Mouse (Mus musculus) forebrain, embryonic 12.5 days (tissue): Measurements from ENCODE around the gene Akt2. TPM values are rescaled to one million over a fixed set of nuclear protein-coding genes. Genes with fewer than 3 reads are reported as not detected.
"Not testable (repeated sequence)": the region's sequence is repeated elsewhere in the genome, so short reads cannot be mapped to it uniquely, and the experiment has no call there.

Experiments used
- ATAC-seq: fragments of 200-750 bp; cut with Nextera tagmentation; 2 replicates; pipeline ENCODE4 v1.8.0; 2017; ENCODE audit warnings: moderate TSS enrichment; ENCODE audit not compliant: low FRiP score
- H3K27ac ChIP-seq: fragments of 300-500 bp; sonication (generic); 2 replicates; pipeline ENCODE4 v1.5.1; 2016; ENCODE audit warnings: mild to moderate bottlenecking
- H3K27me3 ChIP-seq: fragments of 300-500 bp; sonication (generic); 2 replicates; pipeline ENCODE4 v1.6.1; 2016; ENCODE audit warnings: mild to moderate bottlenecking
- H3K36me3 ChIP-seq: fragments of 300-500 bp; sonication (generic); replicated peaks from 2 replicates; pipeline ENCODE4 v1.6.1; 2016; ENCODE audit warnings: mild to moderate bottlenecking
- H3K4me1 ChIP-seq: fragments of 300-500 bp; sonication (generic); 2 replicates; pipeline ENCODE4 v1.6.1; 2016
- H3K4me2 ChIP-seq: fragments of 300-500 bp; sonication (generic); 2 replicates; pipeline ENCODE4 v1.6.1; 2016; ENCODE audit warnings: mild to moderate bottlenecking, moderate library complexity
- H3K4me3 ChIP-seq: fragments of 300-500 bp; sonication (generic); replicated peaks from 2 replicates; pipeline ENCODE4 v1.5.1; 2016; ENCODE audit warnings: mild to moderate bottlenecking
- H3K9ac ChIP-seq: fragments of 300-500 bp; sonication (generic); 2 replicates; pipeline ENCODE4 v1.6.1; 2016; ENCODE audit warnings: mild to moderate bottlenecking
- H3K9me3 ChIP-seq: fragments of 300-500 bp; sonication (generic); 2 replicates; pipeline ENCODE4 v1.6.1; 2016
- WGBS: fragments of 180-500 bp; shearing (Covaris S2); methylation state at CpG from one replicate; pipeline ENCODE4 v1.1.7; 2016; 5-methylcytosine and 5-hydroxymethylcytosine counted together
- polyA plus RNA-seq: library from polyadenylated mRNA; unstranded; fragments of >200 nt; fragmentation: Nextera tagmentation; extraction: Ambion mirVana; gene quantifications from 2 replicates; pipeline ENCODE4 v1.2.1, GENCODE M21; 2016

The Akt2 gene
- polyA plus RNA-seq, 1 experiment from 2014 or later: 84.6 TPM

DNA sequence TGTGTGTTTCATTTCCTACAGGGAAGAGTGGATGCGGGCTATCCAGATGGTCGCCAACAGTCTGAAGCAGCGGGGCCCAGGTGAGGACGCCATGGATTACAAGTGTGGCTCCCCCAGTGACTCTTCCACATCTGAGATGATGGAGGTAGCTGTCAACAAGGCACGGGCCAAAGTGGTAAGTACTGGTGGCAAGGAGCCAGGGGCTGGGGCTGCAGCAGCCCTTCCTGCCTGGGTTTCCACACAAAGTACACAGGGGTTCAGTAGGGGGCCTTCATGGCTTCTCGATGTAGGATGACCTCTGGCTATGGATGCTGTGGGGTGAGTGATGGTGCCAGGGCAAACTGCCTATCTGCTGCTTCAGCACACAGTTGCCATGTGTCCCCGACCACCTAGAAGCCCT is 37.5 kb downstream of the Akt2 start:
- H3K9me3 ChIP-seq, H3K9ac ChIP-seq, H3K27me3 ChIP-seq, H3K4me2 ChIP-seq, H3K4me1 ChIP-seq, H3K4me3 ChIP-seq, H3K27ac ChIP-seq, ATAC-seq: not testable (repeated sequence)
- H3K36me3 ChIP-seq: peaks cover 81% of the 10 kb centered on the region
- 94% methylated on average over 7 of the region's 7 CpGs for WGBS

DNA sequence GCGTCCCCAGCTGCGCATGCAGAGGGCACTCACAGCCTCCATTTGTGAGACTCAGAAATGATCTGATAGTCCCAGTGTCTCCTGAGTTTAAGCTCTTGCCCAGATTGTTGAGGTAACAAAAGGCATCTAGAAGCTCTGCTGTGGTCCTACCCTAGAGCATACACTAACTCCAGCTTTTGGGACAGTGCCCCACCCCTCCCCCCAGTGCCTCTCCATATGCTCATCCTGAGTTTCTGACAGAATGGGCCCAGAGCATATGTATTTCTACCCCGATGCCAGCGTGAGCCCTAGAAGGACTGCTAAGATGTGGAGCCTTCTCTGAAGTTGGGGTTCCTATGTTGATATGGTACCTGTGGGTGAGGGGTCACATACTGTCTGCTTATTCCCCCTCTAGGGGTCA is 40.1 kb downstream of the Akt2 start:
- H3K9me3 ChIP-seq: no peaks in the 10 kb centered on the region
- peaks cover 83% of the 10 kb centered on the region for H3K36me3 ChIP-seq
- no peaks in the 10 kb centered on the region for H3K4me1 ChIP-seq
- no peak overlapping the region for H3K4me3 ChIP-seq
- H3K27me3 ChIP-seq: no peaks in the 10 kb centered on the region
- no peak overlapping the region for H3K27ac ChIP-seq
- ATAC-seq: no peak
- no peak overlapping the region for H3K9ac ChIP-seq
- 97% methylated on average over 4 of the region's 4 CpGs for WGBS
- H3K4me2 ChIP-seq: no peak overlapping the region

DNA sequence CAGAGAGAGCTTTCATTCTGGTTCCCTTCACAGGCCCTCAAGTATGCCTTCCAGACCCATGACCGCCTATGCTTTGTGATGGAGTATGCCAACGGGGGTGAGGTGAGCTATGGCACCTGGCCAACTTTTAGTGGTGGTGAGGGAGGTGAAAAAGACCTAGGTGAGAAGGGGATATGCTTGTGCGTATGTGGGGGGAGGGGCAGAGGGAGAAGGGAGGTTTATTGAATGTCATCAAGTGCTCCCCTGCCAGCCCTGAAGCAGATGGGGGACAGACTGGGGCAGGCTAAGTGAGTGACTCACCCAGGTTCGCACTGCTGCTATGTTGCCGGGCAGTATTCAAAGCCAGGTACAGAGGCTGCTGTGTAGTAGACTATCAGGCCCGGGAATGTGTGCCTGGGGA is 41.8 kb downstream of the Akt2 start:
- 88% methylated on average over 6 of the region's 6 CpGs for WGBS

DNA sequence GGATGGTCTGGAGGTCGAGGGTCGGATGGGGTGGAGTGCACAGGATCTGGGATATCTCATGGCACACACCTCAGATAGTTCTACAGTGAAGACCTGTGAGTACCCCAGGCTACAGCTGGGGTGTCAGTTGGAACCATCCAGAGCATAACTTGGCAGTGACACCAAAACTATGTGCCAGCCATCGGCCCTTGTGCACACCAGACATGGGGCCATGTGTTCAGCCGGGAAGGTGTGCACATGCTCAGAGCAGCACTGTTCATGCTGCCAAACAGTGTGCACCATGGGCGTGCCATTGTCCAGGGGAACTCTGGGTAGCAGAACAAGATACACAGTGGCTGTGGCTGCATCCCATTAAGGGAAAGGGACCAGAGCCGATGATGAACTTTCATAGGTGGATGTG is 43.3 kb downstream of the Akt2 start:
- Histone ChIP-seq H3K4me1 (no peaks in the 10 kb centered on the region), H3K27ac (no peak overlapping the region), H3K9ac (no peak overlapping the region), H3K36me3 (peaks cover 69% of the 10 kb centered on the region), H3K27me3 (no peaks in the 10 kb centered on the region), H3K9me3 (no peaks in the 10 kb centered on the region), H3K4me2 (no peak overlapping the region), H3K4me3 (no peak overlapping the region)
- ATAC-seq: no peak
- WGBS: 95% methylated on average over 6 of the region's 6 CpGs

More for the DNA sequence above, 41.8 kb downstream of the Akt2 start:
- no peak for ATAC-seq
- H3K9ac ChIP-seq: no peak overlapping the region
- no peak overlapping the region for H3K4me3 ChIP-seq
- no peak overlapping the region for H3K4me2 ChIP-seq
- no peaks in the 10 kb centered on the region for H3K4me1 ChIP-seq
- H3K27me3 ChIP-seq: no peaks in the 10 kb centered on the region
- H3K27ac ChIP-seq: no peak overlapping the region
- H3K9me3 ChIP-seq: no peaks in the 10 kb centered on the region
- peaks cover 82% of the 10 kb centered on the region for H3K36me3 ChIP-seq

DNA sequence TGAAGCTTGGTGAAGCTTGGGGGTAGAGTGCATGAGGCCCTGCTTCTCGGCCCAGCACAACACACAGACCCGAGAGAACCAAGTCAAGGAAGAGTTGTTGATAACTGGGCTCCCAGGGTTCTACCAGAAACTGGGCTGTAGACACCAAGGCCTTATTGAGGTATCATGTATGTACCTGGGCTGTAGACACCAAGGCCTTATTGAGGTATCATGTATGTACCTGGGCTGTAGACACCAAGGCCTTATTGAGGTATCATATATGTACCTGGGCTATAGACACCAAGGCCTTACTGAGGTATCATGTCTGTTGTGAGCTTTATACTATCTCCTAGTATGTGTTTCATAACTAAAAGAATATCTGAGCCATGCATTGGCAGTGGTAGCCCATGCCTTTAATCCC is 43.7 kb downstream of the Akt2 start:
- H3K4me3 ChIP-seq, H3K4me2 ChIP-seq, H3K9ac ChIP-seq, H3K4me1 ChIP-seq, H3K27me3 ChIP-seq, H3K27ac ChIP-seq, ATAC-seq, H3K9me3 ChIP-seq: not testable (repeated sequence)
- 96% methylated on average over 2 of the region's 2 CpGs for WGBS
- H3K36me3 ChIP-seq: peaks cover 69% of the 10 kb centered on the region

DNA sequence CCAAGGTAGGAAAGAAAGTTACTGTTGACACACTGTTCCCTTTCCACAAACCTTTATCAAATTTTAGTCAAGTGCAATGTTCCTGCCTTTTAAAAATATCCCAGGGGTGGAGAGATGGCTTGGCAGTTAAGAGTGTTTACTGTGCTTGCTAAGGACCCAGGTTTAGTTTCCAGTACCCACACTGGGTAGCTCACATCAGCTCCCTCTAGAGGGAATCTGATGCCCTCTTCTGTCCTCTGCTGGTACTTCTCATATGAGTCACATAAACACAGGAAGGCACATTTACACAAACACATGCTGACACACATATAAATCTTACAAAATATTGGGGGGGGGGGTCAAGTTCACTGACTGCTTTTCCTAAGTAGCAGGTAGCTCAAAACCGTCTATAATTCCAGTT is 53.1 kb downstream of the Akt2 start:
- peaks cover 7% of the 10 kb centered on the region for H3K36me3 ChIP-seq
- no peak overlapping the region for H3K27ac ChIP-seq
- no peak overlapping the region for H3K4me2 ChIP-seq
- H3K4me3 ChIP-seq: no peak overlapping the region
- WGBS: 50% methylated on average over 1 of the region's 1 CpGs
- H3K9ac ChIP-seq: no peak overlapping the region
- no peaks in the 10 kb centered on the region for H3K9me3 ChIP-seq
- H3K4me1 ChIP-seq: no peaks in the 10 kb centered on the region
- ATAC-seq: no peak
- no peaks in the 10 kb centered on the region for H3K27me3 ChIP-seq

DNA sequence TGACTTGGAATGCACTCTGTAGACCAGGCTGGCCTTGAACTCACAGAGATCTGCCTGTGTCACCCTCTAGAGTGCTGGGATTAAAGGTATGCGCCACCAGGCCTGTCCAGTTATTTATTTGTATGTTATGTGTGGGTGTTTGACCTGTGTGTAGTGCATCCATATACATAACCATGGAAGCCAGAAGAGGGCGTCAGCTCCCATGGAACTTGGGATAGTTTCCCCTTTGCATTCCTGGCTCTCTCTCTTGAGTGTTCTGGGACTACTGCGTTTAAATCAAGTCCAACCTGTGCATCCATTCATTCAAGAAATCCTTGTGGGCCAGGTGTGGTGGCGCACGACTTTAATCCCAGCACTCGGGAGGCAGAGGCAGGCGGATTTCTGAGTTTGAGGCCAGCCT is 55.2 kb downstream of the Akt2 start:
- Histone ChIP-seq H3K36me3 (no peaks in the 10 kb centered on the region), H3K9me3 (no peaks in the 10 kb centered on the region), H3K9ac (no peak overlapping the region), H3K4me2 (no peak overlapping the region), H3K27me3 (no peaks in the 10 kb centered on the region), H3K4me1 (no peaks in the 10 kb centered on the region; the same call in 1 of the 2 replicates), H3K4me3 (no peak overlapping the region), H3K27ac (no peak overlapping the region)
- ATAC-seq: no peak
- WGBS: 85% methylated on average over 7 of the region's 7 CpGs

DNA sequence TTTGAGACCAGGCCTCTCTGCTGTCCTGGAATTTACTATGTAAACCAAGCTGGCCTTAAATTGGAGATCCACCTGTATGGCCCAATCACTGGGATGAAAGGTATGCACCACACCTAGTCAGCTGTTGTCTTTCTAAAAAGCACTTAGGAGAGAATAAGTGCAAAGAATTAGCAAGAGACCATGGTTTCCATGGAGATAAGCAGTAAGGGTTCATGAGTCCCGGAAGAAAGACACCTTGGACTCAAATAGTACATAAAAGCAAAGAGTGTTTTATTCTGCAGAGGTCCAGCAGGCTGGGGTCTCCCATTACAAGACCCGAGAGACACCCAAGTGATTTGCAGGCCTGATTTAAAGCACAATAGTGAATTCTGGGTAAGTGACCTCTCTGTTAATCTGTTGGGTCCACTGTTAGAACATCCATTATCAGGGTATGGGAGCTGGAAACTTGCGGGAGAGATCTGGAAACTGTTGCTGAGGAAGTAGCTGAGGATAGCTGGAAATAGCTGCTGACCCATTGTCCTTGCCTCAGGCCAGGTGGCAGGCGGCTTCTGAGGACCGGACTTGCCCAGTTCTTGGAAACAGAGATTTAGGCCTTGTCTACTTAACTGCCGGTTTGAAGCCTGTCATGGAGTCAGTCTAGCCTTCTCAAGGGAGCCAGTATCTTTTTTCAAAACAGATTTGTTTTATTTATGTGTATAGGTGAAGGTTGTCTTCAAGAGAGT is 56.1 kb downstream of the Akt2 start:
- H3K4me3 ChIP-seq: no peak overlapping the region
- WGBS: 85% methylated on average over 6 of the region's 6 CpGs

DNA sequence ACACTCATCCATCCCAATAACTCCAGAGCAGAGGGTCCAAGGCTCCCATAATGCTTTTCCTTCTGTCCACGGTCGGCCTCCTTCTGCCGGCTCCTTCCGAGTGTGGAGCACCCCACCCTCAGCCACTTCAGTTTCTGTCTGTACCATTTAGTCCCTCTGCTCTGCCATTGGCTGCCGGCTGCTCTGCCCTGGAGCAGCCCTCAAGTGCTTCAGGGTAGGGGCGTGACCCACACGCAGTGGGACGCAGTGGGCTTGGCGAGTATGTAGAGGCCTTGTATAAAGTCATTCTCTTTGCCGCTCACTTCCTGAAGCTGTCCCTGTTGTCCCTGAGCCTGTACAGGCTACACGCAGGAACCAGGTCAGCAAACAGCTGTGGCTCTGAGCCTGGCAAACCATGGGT is 58.4 kb downstream of the Akt2 start:
- H3K4me3 ChIP-seq: no peak overlapping the region
- no peak for ATAC-seq
- H3K27me3 ChIP-seq: peaks cover 25% of the 10 kb centered on the region
- H3K4me1 ChIP-seq: peaks cover 10% of the 10 kb centered on the region
- WGBS: 96% methylated on average over 11 of the region's 11 CpGs
- H3K9me3 ChIP-seq: no peaks in the 10 kb centered on the region
- H3K4me2 ChIP-seq: no peak overlapping the region
- H3K27ac ChIP-seq: no peak overlapping the region
- H3K9ac ChIP-seq: no peak overlapping the region
- no peaks in the 10 kb centered on the region for H3K36me3 ChIP-seq

More for the DNA sequence above, 56.1 kb downstream of the Akt2 start:
- Histone ChIP-seq H3K9me3 (no peaks in the 10 kb centered on the region), H3K9ac (no peak overlapping the region), H3K36me3 (no peaks in the 10 kb centered on the region), H3K4me2 (no peak overlapping the region), H3K27ac (no peak overlapping the region), H3K4me1 (no peaks in the 10 kb centered on the region; the same call in 1 of the 2 replicates), H3K27me3 (peaks cover 4% of the 10 kb centered on the region)
- ATAC-seq: no peak

DNA sequence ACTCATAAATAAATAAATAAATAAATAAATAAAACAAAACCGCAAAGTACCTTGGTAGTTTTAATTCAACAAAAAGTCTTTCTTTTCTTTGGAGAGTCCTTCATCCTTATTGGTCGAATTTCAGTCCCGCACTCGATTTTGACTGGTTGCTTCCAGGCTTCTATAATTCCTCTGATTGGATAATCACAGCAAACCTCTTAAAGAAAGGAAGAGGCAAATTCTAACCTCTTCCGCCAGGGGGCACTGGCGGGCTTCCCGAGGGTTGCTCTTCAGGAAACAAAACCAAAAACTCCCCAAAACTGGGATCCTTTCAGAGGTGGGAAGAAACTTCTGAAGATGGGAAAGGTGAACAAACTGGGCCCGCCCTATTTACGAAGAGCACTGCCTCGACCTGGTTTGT is 59.6 kb downstream of the Akt2 start:
- no peak overlapping the region for H3K27ac ChIP-seq
- no peak overlapping the region for H3K9ac ChIP-seq
- 9% methylated on average over 10 of the region's 10 CpGs for WGBS
- ATAC-seq: no peak
- no peaks in the 10 kb centered on the region for H3K9me3 ChIP-seq
- peaks cover 14% of the 10 kb centered on the region for H3K4me1 ChIP-seq
- peaks cover 5% of the 10 kb centered on the region for H3K36me3 ChIP-seq
- H3K4me3 ChIP-seq: peak overlapping the region; percentile 11; the same call in 1 of the 2 replicates
- H3K4me2 ChIP-seq: peak overlapping the region; percentile 19; the same call in 1 of the 2 replicates
- peaks cover 31% of the 10 kb centered on the region for H3K27me3 ChIP-seq

DNA sequence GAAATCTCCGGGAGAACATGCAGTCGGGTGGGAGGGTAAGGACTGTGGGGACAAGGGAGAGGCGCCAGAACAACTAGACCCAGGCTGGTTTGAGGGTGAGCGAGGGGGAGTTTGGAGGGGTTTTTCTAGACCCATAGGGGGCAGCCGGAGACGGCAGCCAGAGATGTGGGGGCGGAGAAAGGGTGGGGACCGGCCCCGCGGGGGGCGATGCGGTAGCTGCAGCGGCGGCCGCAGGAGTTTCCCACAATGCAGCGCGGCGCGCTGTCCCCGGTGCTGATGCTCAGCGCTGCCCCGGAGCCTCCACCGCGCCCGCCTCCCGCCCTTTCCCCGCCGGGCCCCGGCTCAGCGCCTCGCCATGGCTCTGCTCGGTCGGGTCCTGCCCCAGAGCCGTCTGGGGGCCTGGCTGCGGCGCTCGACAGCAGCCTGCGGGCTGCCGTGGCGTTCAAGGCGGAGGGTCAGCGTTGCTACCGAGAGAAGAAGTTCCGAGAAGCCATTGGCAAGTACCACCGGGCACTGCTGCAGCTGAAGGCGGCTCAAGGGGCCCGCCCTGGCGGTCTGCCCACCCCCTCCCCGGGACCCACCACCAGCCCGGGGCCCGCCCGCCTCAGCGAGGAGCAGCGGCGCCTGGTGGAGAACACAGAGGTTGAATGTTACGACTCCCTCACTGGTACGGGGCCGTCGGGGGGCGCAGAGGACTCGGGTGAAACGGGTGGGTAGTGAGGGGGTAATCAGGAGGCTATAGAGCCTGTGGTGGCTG is 62.5 kb downstream of the Akt2 start, which contains the start of gene Ttc9b:
Ttc9b (plus strand) TSS at position 235 of the 757 bp plus-strand sequence.
- H3K4me1 ChIP-seq: peaks cover 20% of the 10 kb centered on the region
- WGBS: 1% methylated on average over 62 of the region's 62 CpGs
- H3K9ac ChIP-seq: peak within 1 kb of the TSS; percentile 68
- ATAC-seq: peak; percentile 85
- peak within 1 kb of the TSS; percentile 87 for H3K4me2 ChIP-seq
- H3K4me3 ChIP-seq: peak within 1 kb of the TSS; percentile 64
- H3K36me3 ChIP-seq: peaks cover 27% of the 10 kb centered on the region
- H3K27me3 ChIP-seq: peaks cover 57% of the 10 kb centered on the region
- H3K9me3 ChIP-seq: no peaks in the 10 kb centered on the region
- H3K27ac ChIP-seq: peak within 1 kb of the TSS; percentile 91

DNA sequence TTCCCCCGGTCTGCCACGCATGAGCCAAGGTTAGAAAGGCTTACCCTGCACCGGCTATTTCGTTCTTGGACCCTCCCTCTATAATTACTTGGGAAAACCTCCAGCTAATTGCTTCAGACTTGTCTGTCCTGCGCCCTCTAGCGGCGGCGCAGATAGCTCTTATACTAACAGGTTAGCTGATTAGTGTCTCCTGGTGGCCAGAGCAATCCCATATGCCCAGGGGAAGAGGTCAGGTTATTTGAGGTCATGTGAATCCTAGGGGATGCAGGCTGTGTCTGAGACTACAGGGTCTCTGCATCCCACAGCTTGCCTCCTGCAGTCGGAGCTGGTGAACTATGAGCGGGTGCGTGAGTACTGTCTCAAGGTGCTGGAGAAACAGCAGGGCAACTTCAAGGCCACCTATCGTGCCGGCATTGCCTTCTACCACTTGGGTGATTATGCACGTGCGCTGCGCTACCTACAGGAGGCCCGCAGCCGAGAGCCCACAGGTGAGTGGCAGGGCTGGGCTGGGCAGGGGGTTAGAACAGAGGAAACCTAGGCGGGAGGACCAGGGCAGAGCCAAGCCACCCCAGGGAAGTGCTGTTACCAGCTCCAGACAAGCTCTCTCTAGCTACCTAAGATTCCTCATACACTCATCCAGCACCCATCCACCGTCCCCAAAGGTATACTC is 63.4 kb downstream of the Akt2 start:
- no peaks in the 10 kb centered on the region for H3K9me3 ChIP-seq
- H3K9ac ChIP-seq: no peak overlapping the region
- H3K4me1 ChIP-seq: peaks cover 20% of the 10 kb centered on the region
- H3K4me2 ChIP-seq: peak overlapping the region; percentile 87
- H3K36me3 ChIP-seq: peaks cover 32% of the 10 kb centered on the region
- no peak for ATAC-seq
- H3K27ac ChIP-seq: no peak overlapping the region
- peaks cover 65% of the 10 kb centered on the region for H3K27me3 ChIP-seq
- 68% methylated on average over 20 of the region's 20 CpGs for WGBS
- peak overlapping the region; percentile 64 for H3K4me3 ChIP-seq
